Mouse (Mus musculus): ENCODE results near the gene Fam228a. TPM values are rescaled to one million over a fixed set of nuclear protein-coding genes. Genes with fewer than 3 reads are reported as not detected.

Gene Fam228a
- polyA plus RNA-seq (2015; fragmentation: Nextera tagmentation; extraction: Ambion mirVana), result 0.12 TPM in 1 of 2 replicates, not detected in the other

DNA sequence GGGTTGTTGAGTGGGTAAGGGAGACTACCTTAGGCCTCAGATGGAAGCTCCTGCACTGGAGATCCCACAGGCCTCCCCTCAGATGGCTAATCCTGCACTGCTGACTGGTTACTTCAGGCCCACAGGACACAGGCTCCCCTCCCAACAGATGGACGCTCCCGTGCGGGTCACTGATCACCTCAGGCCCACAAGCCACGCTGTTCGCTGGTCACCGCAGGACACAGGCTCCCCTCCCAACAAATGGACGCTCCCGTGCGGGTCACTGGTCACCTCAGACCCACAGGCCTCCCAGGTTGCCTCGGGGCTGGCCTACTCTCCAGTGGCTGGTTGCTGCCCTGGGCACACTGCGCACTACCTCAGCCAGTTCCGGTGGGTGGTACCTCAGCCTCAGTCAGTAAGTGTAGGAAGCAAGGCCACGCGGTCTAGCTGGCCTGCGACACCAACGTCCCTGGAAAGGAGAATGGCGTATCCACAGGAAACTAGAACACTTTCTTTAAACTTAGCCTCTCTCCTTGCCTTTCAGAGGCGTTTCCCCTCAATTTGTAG is at the start of gene Fam228a:
Fam228a (minus strand) TSS at position 400 of the 546 bp plus-strand sequence.

GRCm38 (mm10) chr12:4768492-4769332 is 30.5 kb upstream of the Fam228a start, which contains the start of the genes Pfn4 and Fam228b:
Gene Pfn4 (plus strand): TSS chr12:4769022.
Gene Fam228b (minus strand): TSS chr12:4769267.

Other genes starting within 250 kb of the Fam228a start
- gene Itsn2, start 145.8 kb downstream of the Fam228a start, polyA plus RNA-seq (2015; fragmentation: Nextera tagmentation; extraction: Ambion mirVana), result 24.5 and 30.8 TPM in 2 replicates
- not detected in 2 replicates for gene Gm3625, start 145.5 kb downstream of the Fam228a start, polyA plus RNA-seq (2015; fragmentation: Nextera tagmentation; extraction: Ambion mirVana)
- gene Pfn4, start 30.6 kb upstream of the Fam228a start, polyA plus RNA-seq (2015; fragmentation: Nextera tagmentation; extraction: Ambion mirVana), result 1.1 and 1.3 TPM in 2 replicates
- 0.63 and 0.65 TPM in 2 replicates for gene Fam228b, start 30.8 kb upstream of the Fam228a start, polyA plus RNA-seq (2015; fragmentation: Nextera tagmentation; extraction: Ambion mirVana)
- 256 and 261 TPM in 2 replicates for gene Sf3b6, start 79.1 kb upstream of the Fam228a start, polyA plus RNA-seq (2015; fragmentation: Nextera tagmentation; extraction: Ambion mirVana)
- 6.2 and 7.9 TPM in 2 replicates for gene Fkbp1b, start 103.2 kb upstream of the Fam228a start, polyA plus RNA-seq (2015; fragmentation: Nextera tagmentation; extraction: Ambion mirVana)
- 7.2 and 7.8 TPM in 2 replicates for gene Wdcp, start 104.9 kb upstream of the Fam228a start, polyA plus RNA-seq (2015; fragmentation: Nextera tagmentation; extraction: Ambion mirVana)
- gene Mfsd2b, start 135.9 kb upstream of the Fam228a start, polyA plus RNA-seq (2015; fragmentation: Nextera tagmentation; extraction: Ambion mirVana), result 1.1 and 1.2 TPM in 2 replicates
- 18.6 and 24.7 TPM in 2 replicates for gene Ubxn2a, start 169.3 kb upstream of the Fam228a start, polyA plus RNA-seq (2015; fragmentation: Nextera tagmentation; extraction: Ambion mirVana)
- 4.1 and 4.4 TPM in 2 replicates for gene Atad2b, start 178.9 kb upstream of the Fam228a start, polyA plus RNA-seq (2015; fragmentation: Nextera tagmentation; extraction: Ambion mirVana)

Measured in urinary bladder, postnatal 0 days (tissue).